Mouse (Mus musculus) CD4-positive, CD25-positive, alpha-beta regulatory T cell, adult 2 months (primary cell): ENCODE results near the gene Slc27a5.
A peak's percentile ranks its signal among the peaks of the same experiment; 100 is the strongest.

Experiments used
- DNase-seq: peaks from one replicate; pipeline ENCODE4 v3.0.0-alpha.2; 2012; ENCODE audit warnings: low read depth, low spot score

Slc27a5 gene

DNA sequence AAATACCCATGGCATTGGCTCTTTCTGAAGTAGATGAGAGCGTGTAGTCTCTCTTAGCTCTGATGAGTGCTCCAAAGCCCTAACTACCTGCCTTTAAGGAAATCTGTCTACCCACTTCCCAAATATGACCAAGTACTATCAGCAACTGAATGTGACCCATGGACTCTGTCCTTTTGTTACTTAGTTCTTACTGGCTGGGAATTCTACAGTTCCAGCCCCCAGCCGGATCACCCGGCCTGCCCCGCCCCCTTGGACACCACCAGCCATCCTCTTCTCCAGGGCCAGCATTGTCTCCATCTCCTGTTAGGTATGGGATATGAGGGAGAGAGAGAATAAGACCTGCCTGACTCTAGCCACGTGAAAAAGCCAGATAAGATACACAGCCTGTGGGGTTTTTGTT, at the start of gene Slc27a5:
TSS of gene Slc27a5 (minus strand) at position 140 of the 400 bp plus-strand sequence.
- DNase-seq: no peak

DNA sequence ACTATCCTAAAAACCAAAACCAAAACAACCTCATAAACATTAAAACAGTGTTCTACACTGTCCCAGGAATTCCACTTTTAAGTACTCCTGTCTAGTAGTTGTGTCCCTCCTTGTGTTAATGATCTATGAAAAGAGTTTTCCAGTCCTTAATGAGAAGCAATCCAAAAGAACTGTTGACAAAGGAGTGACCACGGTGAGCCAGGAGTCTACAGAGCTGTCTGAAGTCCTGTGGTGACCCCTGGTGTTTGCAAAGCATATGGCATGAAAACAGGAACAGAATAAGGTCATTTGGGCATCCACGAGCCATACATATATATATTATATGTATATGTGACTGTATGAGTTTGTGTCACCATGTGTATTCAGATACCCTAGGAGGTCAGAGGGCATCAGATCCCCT, 48.1 kb upstream of the Slc27a5 start:
- DNase-seq: peak; percentile 87

DNA sequence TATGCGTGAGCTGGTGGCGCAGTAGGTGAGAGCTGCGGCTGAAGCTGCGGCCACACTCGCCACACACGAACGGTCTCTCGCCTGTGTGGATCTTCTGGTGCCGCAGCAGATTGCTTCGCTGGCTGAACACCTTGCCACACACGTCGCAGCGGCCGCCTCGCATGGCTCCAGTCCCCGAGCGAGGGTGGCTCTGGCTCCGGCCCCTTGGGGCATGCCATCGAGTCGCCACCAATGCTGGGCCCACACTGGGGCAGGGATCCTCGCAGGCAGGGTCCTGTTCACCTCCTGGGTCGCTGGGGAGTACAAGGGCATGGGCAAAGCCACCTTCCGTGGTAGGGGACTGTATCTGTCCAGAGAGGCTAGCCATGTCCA, 46.2 kb upstream of the Slc27a5 start:
- no peak for DNase-seq

DNA sequence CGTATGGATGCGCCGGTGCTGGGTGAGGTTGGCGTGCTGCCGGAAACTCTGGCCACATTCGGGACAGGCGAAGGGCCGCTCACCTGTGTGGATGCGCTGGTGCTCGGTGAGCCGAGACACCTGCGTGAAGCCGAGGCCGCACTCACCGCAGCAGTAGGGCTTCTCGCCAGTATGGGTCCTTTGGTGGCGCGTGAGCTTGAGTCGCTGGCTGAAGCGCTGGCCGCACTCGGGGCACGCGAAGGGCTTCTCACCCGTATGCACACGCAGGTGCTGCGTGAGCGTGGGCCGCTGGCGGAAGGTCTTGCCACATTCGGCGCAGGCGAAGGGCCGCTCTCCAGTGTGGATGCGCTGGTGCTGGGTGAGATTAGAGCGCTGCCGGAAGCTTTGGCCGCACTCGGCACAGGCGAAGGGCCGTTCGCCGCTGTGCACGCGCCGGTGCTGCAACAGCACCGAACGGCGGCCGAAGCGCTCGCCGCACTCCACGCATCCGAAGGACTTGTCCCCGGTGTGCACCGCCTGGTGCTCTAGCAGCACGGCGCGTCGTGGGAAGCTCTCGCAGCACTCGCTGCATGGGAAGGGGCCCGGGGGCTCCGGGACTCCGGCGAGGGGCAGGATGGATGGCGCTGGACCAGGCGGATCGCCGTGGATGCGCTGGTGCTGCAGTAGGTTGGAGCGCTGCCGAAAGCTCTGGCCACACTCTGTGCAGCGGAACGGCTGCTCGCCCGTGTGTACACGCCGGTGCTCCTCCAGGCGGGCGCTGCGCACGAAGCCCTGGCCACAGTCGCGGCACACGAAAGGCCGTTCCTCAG, 45.7 kb upstream of the Slc27a5 start:
- no peak for DNase-seq

DNA sequence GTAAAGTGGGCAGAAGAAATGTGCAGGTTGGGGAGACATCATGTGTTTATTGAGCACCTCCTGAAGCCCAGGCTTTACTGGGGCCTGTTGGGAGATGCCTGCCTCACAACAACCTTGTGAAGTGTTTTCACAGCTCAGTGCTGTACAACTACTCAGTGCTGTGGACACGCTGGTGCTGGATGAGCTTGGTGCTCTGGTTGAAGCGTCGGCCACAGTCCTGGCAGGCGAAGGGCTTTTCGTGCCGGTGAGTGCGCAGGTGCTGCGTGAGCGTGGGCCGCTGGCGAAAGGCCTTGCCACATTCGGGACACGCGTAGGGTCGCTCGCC, 45.1 kb upstream of the Slc27a5 start:
- DNase-seq: no peak

DNA sequence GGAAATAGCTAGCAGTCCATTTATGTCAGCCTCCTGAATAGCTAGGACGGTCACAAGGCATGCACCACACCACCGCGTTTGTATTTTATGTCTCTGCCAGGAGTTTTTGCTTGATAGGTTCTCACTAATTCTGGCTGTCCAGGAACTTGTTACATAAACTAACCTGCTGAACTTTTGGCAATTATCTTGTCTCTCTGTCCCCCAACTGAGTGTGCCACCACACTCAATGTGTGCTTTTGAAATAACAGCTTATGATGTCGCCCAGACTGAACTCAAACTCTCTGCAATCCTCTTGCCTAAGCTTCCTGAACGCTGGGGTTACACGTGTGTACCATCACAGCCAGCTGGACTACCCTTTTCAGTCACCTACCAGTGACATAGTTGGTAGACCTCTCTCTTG, 44.5 kb upstream of the Slc27a5 start:
- no peak for DNase-seq

DNA sequence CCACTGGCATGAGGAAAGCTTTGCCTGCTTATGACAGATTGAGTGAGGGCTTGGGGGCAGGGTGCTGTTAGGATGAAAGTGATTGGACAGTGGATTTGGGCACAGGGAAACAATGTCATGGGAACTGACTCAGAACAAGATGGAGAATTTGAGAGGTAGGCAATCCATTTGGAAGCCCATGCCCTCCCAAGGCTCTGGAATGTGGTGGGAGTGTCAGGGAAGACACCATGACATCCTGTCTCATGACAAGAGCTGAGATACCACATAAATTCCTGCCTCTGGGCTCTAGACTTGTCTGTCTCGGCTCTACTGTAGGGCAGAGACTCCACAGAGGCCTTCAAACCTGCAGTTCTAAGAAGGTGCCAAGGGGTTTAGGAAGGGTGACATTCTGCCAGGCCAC, 43.3 kb upstream of the Slc27a5 start:
- DNase-seq: no peak

DNA sequence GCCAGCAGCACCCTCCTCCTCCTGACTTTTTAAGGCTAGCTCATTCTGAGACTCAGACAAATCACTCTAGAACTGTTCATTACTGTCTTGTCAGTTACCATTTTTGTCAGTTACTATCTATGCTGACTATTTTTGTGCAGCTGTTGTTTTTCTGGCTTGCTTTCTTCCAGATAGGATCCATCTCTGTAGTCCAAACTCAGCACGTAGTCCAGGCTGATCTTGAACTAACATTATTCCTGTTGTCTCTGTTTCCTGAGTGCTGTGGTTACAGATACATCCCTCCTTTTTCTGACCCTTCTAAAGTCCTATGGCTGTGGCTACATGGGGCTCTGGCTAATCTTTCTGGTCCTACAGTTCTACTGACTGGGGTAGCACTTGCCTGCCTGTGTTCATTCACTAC, 41.2 kb upstream of the Slc27a5 start:
- no peak for DNase-seq

DNA sequence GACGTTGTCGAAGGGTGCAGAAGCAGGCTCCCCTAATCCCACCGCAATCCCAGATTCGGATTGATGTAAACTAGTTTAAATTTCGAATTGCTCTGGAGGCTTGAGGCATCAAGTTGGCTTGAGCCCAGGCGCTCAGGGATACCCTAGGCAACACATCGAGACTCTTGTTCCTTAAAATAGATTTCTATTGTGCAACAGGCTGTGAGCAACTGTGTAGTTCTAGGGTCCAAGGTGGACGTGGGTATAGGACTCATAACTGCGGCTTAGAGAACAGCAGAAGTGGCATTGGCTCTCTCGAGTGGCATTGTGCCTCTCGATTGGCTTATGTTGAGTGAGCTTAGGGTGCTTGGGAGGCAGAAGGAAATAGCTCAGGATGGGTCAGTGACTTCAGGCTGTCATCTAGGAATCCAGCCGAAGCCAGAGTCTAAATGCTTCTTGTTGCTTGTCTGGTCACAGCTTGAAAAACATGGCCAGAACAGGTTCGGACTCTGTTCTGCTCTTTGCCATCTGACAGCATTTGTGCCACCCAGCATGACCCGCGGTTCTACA, 40.7 kb upstream of the Slc27a5 start:
- DNase-seq: no peak

DNA sequence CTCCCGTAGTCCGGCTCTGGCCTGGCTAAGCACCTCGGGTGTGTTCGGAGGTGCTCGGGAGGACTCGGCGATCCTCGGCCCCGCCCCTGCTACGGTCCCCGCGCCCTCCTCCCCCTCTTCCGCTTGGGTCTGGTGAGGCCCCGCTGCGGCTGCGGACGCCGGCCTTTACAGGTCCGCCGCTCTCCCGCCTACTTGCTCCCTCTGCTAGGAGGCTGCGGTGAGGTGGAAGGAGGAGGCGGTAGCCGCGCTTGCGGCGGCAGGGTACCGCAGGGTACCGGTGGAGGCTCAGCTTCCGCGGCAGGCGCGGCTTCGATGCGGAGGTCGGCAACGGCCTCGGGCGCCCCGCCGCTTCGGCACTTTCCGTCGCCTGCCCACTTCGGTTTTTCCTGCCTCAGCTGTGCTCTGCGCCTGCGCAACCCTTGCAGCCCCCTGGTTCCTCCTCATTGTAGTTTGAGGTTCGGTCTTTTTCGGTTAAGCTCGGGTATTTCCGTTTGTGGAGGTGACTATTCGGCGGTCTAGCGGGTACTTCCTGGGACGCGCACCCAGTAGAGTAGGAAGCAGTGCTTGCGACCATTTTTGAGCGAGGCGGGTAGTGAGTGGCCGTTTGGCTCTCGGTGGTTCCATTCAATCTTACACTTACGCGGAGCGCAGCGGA, 40.0 kb upstream of the Slc27a5 start, which contains the start of gene Ube2m:
TSS of gene Ube2m (minus strand) at position 375 of the 655 bp plus-strand sequence.
- DNase-seq: peak; percentile 99

DNA sequence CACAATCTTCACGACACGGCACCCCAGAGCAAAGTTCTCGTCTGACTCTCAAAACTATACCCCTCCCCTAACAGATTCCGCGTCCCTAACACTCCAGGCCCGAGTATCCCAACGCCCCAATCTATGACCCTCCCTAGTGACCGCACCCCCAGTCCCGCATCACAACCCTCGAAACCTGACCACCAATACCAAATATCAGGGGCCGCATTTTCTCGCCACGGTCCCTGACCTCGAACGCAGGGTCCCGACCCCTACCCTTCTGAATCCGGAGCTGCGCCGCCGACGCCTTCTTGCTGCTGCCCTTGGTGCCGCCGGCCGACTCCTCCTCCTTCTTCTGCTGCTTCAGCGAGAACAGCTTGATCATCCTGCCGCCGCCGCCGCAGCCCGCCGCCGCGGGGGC, 39.4 kb upstream of the Slc27a5 start:
- no peak for DNase-seq

DNA sequence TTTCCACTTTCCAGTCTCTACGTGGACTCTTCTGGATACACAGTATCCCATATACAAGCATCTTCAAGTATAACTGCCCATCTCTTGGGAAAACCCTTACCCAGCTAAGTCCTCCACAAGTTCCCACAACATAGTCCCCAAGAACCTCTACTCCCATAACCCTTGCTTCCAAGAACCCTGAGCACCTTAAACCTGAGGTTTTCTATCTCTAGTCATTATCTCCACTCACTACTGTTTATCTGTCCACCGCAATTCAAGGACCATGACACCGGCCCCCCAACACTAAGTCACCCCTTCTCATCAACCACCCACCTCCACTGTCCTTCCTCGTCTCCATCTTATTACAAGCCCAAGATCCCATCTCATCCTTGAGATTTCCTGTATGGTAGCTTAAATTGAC, 38.8 kb upstream of the Slc27a5 start:
- DNase-seq: no peak

DNA sequence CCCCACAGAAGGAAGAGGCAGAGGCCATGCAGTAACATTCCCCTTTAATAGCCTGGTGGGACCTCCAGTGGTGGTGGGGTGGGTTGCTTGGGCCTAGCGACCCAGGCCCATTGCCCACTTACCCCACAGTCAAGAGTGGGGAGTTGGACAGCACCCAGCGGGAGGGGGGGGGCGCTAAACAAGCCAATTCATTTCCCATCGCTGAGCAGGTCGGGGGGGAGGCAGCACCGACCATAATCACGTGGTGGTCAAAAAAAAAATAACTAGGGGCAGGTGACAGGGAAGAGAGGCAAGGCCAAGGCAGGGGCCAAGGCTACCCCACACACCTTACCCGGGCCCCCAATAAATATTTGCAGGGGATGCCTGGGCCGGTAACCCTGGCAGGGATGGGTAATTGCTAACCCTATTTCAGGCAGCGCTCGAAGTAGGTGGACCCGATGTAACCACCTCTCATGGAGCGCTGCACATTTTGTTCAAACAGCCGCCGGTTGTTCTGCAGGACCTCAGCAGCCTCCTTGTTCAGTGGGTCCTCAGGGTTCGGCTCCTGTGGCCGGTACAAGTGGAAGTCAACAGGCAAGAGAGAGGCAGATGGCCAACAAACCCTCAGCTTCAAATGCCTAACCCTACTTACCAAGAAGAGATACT, 37.3 kb upstream of the Slc27a5 start:
- no peak for DNase-seq

DNA sequence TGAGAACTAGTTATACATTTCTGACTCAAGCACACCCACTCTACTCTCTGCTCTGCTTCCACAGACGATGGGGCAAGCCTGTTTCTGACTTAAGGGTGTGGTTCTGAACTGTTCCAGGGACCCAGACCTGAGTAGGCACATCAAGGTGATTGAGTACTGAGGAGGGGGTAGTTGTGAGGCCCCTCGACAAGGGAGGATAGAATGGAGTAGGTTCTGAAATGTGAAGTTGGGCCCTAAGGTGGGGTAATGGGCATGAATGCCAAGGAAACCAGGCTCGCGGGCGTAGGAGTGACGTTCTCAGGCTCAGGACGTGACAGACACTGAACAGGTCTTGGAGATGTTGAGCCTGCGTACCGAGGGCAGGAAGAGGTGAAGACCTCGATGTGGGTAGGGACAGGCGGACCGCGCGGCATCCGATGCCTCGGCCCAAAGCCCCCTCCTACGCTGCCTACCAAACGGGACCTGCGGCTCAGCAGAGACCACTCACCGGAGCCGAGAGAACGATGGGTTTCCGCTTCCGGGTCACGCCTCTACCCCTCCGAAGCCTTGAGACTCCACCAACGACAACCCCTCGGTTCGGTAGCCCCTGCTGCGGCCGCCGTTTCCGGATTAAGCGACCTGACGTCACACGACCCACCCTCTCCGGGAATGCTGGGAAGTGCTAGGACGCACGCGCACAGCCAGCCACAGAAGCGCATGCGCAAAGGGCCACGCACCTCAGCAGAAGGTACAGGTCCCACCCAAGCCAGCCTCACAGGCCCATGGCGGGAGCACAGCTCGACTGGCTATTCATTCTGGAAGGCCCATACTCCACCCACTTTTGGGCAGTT, 36.4 kb upstream of the Slc27a5 start, which contains the start of gene Chmp2a:
TSS of gene Chmp2a (minus strand) at position 660 of the 830 bp plus-strand sequence.
- DNase-seq: peak; percentile 98

DNA sequence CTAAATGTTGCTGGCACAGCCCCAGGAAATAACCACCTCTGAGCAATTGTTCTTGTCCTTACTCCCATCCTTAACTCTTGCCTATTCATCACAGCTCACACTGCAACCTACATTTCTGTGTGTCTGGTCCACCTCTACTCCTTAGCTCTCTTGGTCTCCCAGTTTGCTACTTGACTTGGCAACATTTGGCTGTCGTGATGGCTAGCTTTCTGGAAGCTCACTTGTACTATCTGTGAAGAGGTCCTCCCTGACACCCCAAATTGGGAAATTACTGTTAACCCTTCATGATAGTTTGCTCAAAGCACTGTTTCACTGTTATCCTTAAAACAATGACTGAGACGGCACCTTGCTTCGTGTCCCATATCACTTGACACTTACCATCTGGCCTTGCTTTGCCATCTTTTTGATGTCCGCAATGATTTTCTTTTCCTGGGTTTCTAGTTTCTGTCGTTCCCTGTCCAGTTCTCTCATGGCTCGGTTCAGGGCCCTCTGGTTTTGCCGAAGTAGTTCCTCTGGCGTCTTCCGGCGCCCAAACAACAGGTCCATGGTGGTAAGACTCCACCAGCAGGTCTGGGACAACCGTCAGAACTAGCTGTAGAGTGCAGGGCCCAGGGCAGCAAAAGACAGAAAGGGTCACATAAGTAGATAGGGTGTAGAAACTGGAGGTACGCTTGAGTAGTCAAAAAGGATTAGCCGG, 35.6 kb upstream of the Slc27a5 start:
- DNase-seq: no peak

DNA sequence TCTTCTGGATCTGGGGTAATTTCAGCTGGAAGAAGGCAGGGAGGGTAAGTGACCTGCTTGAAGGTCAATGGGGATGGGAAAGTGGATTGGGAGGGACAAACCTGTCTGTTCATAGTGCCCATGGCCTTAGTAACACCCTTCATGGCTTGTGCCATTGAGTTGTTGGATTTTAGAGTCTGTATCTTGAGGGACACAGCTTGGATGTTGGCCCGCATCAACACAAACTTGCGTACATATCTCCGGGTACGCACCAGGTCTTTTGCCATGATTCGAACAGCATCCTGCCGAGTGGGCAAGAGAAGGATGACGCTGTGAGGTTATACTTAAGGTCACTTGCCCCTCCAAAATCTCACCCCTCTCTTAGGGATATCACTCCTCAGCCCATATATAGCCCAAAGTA, 34.5 kb upstream of the Slc27a5 start:
- DNase-seq: no peak

DNA sequence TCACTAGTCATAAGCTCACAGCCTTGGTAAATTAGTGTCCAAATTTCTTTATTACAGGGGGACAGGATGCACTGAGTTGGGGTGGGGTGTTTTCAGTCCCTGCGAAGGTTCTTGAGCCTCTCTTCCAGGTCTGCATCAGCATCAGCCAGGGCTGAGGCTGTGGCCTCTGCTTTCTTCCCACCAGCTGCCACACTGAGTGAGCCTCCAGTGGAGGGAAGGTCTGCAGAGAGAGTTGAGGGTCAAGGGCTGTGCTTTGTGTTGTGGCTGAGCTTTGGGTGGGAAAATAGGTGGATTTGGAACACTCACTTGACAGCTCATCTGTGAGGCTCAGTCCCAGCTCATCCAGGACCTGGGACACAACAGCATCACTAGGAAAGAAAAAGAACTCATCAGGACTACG, 34.0 kb upstream of the Slc27a5 start:
- DNase-seq: no peak

DNA sequence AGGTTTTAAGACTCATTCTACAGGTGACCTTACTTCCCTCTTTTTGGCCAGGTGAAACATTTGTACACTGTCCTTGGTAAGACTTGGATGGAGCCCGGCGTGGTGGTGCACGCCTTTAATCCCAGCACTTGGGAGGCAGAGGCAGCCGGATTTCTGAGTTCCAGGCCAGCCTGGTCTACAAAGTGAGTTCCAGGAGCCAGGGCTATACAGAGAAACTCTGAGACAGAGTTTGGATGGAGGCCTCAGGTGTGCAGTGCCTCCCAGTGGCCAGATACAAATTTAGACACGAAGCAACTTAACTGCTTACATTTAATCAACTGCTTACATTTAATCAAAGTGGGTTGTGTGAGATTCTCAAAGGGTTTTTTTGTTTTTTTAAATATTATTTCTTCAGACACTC, 33.1 kb upstream of the Slc27a5 start:
- DNase-seq: peak; percentile 61

DNA sequence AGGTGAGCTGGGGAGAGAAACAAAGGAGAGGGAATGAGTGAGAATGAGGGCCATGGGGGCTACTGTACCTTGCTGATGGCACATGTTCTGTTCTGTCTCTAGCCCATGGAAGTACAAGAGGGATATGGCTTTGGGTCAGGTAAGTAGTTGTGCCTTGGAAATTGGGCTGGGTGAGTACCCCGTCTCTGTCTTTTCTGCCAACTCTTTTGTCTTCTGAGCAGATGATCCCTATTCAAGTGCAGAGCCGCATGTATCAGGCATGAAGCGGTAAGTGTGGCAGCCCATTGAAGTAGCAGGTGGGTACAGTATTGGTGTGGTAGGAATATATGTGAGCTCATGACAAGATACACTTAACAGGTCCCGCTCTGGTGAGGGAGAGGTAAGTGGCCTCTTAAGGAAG, 31.0 kb upstream of the Slc27a5 start:
- DNase-seq: no peak

DNA sequence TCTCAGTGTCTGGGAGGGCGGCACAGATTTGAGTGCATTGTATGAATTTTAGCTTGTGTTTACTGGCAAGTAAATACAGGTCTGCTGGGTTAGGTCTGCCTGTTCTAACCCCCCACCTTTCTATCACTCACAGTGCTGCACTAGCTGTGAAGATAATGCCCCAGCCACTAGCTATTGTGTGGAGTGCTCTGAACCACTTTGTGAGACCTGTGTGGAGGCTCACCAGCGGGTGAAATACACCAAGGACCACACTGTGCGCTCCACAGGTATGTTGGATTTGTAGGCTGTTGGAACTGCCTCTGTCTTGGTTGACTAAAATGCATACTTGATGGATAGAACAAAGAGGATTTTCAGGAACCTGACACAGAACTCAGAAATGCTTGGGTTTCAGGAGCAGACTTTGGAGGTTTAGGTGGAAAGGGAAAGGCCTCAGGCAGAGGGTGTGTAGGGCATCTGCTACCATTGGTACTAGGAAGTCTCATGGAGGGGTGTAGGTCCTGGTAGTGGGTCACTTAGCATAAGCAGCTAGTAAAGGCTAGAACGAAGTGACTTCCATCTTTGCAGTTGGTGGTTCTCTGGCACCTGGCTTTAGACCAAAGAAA, 27.6 kb upstream of the Slc27a5 start:
- no peak for DNase-seq

DNA sequence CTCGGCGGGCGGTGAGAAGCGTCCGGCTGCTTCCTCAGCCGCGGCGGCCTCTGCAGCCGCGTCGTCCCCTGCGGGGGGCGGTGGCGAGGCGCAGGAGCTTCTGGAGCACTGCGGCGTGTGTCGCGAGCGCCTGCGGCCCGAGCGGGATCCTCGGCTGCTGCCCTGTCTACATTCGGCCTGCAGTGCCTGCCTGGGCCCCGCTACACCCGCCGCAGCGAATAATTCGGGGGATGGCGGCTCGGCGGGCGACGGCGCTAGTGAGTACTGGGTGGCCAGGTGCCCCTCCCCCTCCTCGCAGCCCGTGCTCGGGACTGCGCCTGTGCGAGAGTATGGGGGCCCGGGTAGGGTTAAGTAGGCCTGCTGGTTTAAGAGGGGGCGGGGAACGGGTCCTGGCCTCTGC, 26.8 kb upstream of the Slc27a5 start:
- peak; percentile 77 for DNase-seq
